ENCODE assay signal across 12 mouse cellular contexts in genomic region chr13:22036986-22037385, GRCm38 (mm10). TPM values are rescaled to one million over a fixed set of nuclear protein-coding genes. Genes with fewer than 3 reads are reported as not detected.
DNase-seq lines count a peak whose midpoint lies in the region; ATAC-seq and TF ChIP-seq lines count a peak whose summit lies in the region.
"Had no signal": no experiment of that assay in that cellular context is flagged by ENCODE, and none has a peak within 500 bp of the region (broad histone marks: within the 10 kb centered on the region; RNA-seq: fewer than 3 reads in every experiment).

No protein-coding gene starts in this region.

- H3K4me1 ChIP-seq in forebrain, embryonic 10.5 days, result peaks cover 56% of the 10 kb centered on the region
- H3K4me1 ChIP-seq in forebrain, postnatal 0 days (ENCODE audit: insufficient read depth), result peaks cover 17% of the 10 kb centered on the region
- peaks cover 49% of the 10 kb centered on the region for H3K4me1 ChIP-seq in midbrain, embryonic 10.5 days
- H3K4me1 ChIP-seq in midbrain, embryonic 16.5 days (ENCODE audit: control insufficient read depth, insufficient read depth, low read length), result peaks cover 29% of the 10 kb centered on the region
- 0 out of 2 replicates have a peak, but pooled peaks cover 2% of the 10 kb centered on the region for H3K4me1 ChIP-seq in intestine, postnatal 0 days (replicated peaks; ENCODE audit: control insufficient read depth, insufficient read depth, low read length)
- peaks cover 26% of the 10 kb centered on the region for H3K4me1 ChIP-seq in neural tube, embryonic 15.5 days

- TF ChIP-seq CTCF in forebrain, postnatal 0 days (IDR thresholded peaks at IDR 0.05; ENCODE audit: low read depth), result no peak
- TF ChIP-seq CTCF in intestine, postnatal 0 days (IDR thresholded peaks at IDR 0.05; ENCODE audit: low read depth), result no peak

- peak; percentile 27 for DNase-seq in forebrain, embryonic 10.5 days (ENCODE audit: extremely low spot score, low spot score)
- DNase-seq in forebrain, postnatal 0 days, result no peak
- DNase-seq in midbrain, embryonic 10.5 days (ENCODE audit: low spot score), result no peak
- no peak for DNase-seq in frontal cortex, postnatal 14 days (ENCODE audit: low spot score in 2 of 2)
- DNase-seq in B cell, adult 2 months, result no peak
- DNase-seq: cerebellum, postnatal 25 days; gastrocnemius, postnatal 25 days; thymus, postnatal 25 days had no signal

- WGBS in forebrain, embryonic 10.5 days, result 63% methylated on average over 3 of the region's 3 CpGs
- WGBS in forebrain, postnatal 0 days, result 63% methylated on average over 3 of the region's 3 CpGs
- 62% methylated on average over 3 of the region's 3 CpGs for WGBS in midbrain, embryonic 10.5 days
- WGBS in midbrain, embryonic 16.5 days, result 65% methylated on average over 3 of the region's 3 CpGs
- 65% methylated on average over 3 of the region's 3 CpGs for WGBS in intestine, postnatal 0 days
- WGBS in neural tube, embryonic 15.5 days, result 68% methylated on average over 3 of the region's 3 CpGs

- no peak for ATAC-seq in forebrain, postnatal 0 days
- ATAC-seq in midbrain, embryonic 16.5 days, result no peak
- ATAC-seq in intestine, postnatal 0 days, result no peak
- ATAC-seq in neural tube, embryonic 15.5 days (ENCODE audit: low FRiP score), result no peak

- H3K27me3 ChIP-seq in forebrain, embryonic 10.5 days (ENCODE audit: poor library complexity, severe bottlenecking), result no peaks in the 10 kb centered on the region
- H3K27me3 ChIP-seq in forebrain, postnatal 0 days (ENCODE audit: insufficient read depth, low read length), result no peaks in the 10 kb centered on the region
- H3K27me3 ChIP-seq in midbrain, embryonic 10.5 days (ENCODE audit: low read depth, poor library complexity, severe bottlenecking), result no peaks in the 10 kb centered on the region
- H3K27me3 ChIP-seq in midbrain, embryonic 16.5 days (ENCODE audit: control insufficient read depth, insufficient read depth, low read depth, low read length), result no peaks in the 10 kb centered on the region
- H3K27me3 ChIP-seq in intestine, postnatal 0 days (replicated peaks; ENCODE audit: control insufficient read depth, insufficient read depth, low read length), result no peaks in the 10 kb centered on the region
- no peaks in the 10 kb centered on the region for H3K27me3 ChIP-seq in neural tube, embryonic 15.5 days (replicated peaks)

- H3K9ac ChIP-seq in forebrain, postnatal 0 days, result no peak overlapping the region
- H3K9ac ChIP-seq in midbrain, embryonic 16.5 days (ENCODE audit: low read depth, low read length), result no peak overlapping the region
- peak overlapping the region; percentile 19; the same call in 1 of the 2 replicates for H3K9ac ChIP-seq in intestine, postnatal 0 days (ENCODE audit: low read depth, low read length)
- H3K9ac ChIP-seq in neural tube, embryonic 15.5 days (replicated peaks), result no peak overlapping the region; the same call in 1 of the 2 replicates

- no peaks in the 10 kb centered on the region for H3K9me3 ChIP-seq in forebrain, embryonic 10.5 days
- no peaks in the 10 kb centered on the region for H3K9me3 ChIP-seq in forebrain, postnatal 0 days (ENCODE audit: low read length)
- no peaks in the 10 kb centered on the region for H3K9me3 ChIP-seq in midbrain, embryonic 10.5 days (replicated peaks)
- no peaks in the 10 kb centered on the region for H3K9me3 ChIP-seq in midbrain, embryonic 16.5 days (replicated peaks; ENCODE audit: control insufficient read depth, low read length, poor library complexity, severe bottlenecking)
- H3K9me3 ChIP-seq in intestine, postnatal 0 days (ENCODE audit: control insufficient read depth), result no peaks in the 10 kb centered on the region
- no peaks in the 10 kb centered on the region for H3K9me3 ChIP-seq in neural tube, embryonic 15.5 days (replicated peaks)

- H3K4me3 ChIP-seq in forebrain, embryonic 10.5 days, result peak overlapping the region; percentile 55
- no peak overlapping the region for H3K4me3 ChIP-seq in forebrain, postnatal 0 days (ENCODE audit: low read depth, low read length)
- peak overlapping the region; percentile 54 for H3K4me3 ChIP-seq in midbrain, embryonic 10.5 days
- no peak overlapping the region for H3K4me3 ChIP-seq in midbrain, embryonic 16.5 days (ENCODE audit: low read depth, low read length)
- no peak overlapping the region for H3K4me3 ChIP-seq in intestine, postnatal 0 days (ENCODE audit: low read depth, low read length)
- 0 out of 2 replicates have a peak overlapping the region, but pooled peaks have one; percentile 40 for H3K4me3 ChIP-seq in neural tube, embryonic 15.5 days (replicated peaks)

- no peaks in the 10 kb centered on the region for H3K36me3 ChIP-seq in forebrain, embryonic 10.5 days (replicated peaks)
- no peaks in the 10 kb centered on the region for H3K36me3 ChIP-seq in forebrain, postnatal 0 days (ENCODE audit: insufficient read depth)
- H3K36me3 ChIP-seq in midbrain, embryonic 10.5 days, result no peaks in the 10 kb centered on the region
- H3K36me3 ChIP-seq in midbrain, embryonic 16.5 days (ENCODE audit: control insufficient read depth, insufficient read depth, low read length), result no peaks in the 10 kb centered on the region
- no peaks in the 10 kb centered on the region for H3K36me3 ChIP-seq in intestine, postnatal 0 days (ENCODE audit: control insufficient read depth, insufficient read depth)
- no peaks in the 10 kb centered on the region for H3K36me3 ChIP-seq in neural tube, embryonic 15.5 days

- no peak overlapping the region for H3K4me2 ChIP-seq in forebrain, postnatal 0 days (ENCODE audit: low read depth)
- H3K4me2 ChIP-seq in midbrain, embryonic 16.5 days (ENCODE audit: low read length), result no peak overlapping the region; the same call in 1 of the 2 replicates
- H3K4me2 ChIP-seq in intestine, postnatal 0 days (replicated peaks; ENCODE audit: low read depth), result peak overlapping the region; percentile 61; the same call in 1 of the 2 replicates
- H3K4me2 ChIP-seq in neural tube, embryonic 15.5 days, result peak overlapping the region; percentile 70

- peak overlapping the region; percentile 96 for H3K27ac ChIP-seq in forebrain, embryonic 10.5 days
- no peak overlapping the region for H3K27ac ChIP-seq in forebrain, postnatal 0 days (ENCODE audit: low read depth, low read length)
- H3K27ac ChIP-seq in midbrain, embryonic 10.5 days (replicated peaks), result peak overlapping the region; percentile 95
- H3K27ac ChIP-seq in midbrain, embryonic 16.5 days (ENCODE audit: low read length), result no peak overlapping the region
- H3K27ac ChIP-seq in intestine, postnatal 0 days (ENCODE audit: low read depth, low read length), result no peak overlapping the region
- no peak overlapping the region for H3K27ac ChIP-seq in neural tube, embryonic 15.5 days (replicated peaks)
- H3K27ac ChIP-seq: left cerebral cortex, adult 2 months had no signal

RNA-seq across cellular contexts. Expression of gene Hist1h2bk, which starts 1.3 kb away (rescaled TPM):
- polyA plus RNA-seq in forebrain, embryonic 10.5 days (2016; fragmentation: Nextera tagmentation; extraction: Ambion mirVana), result 6.4 and 7.7 TPM in 2 replicates
- 233 and 262 TPM in 2 replicates for total RNA-seq in forebrain, postnatal 0 days (2014; rRNA removed)
- polyA plus RNA-seq in forebrain, postnatal 0 days (2015; fragmentation: Nextera tagmentation; extraction: Ambion mirVana), result 0.40 TPM in 1 of 2 replicates, not detected in the other
- polyA plus RNA-seq in midbrain, embryonic 10.5 days (2016; fragmentation: Nextera tagmentation; extraction: Ambion mirVana), result 9.4 and 9.7 TPM in 2 replicates
- 1.3 TPM in 1 of 2 replicates, not detected in the other for polyA plus RNA-seq in midbrain, embryonic 16.5 days (2015; fragmentation: Nextera tagmentation; extraction: Ambion mirVana)
- polyA plus RNA-seq in intestine, postnatal 0 days (2015; fragmentation: Nextera tagmentation; extraction: Ambion mirVana), result 0.90 and 1.8 TPM in 2 replicates
- polyA plus RNA-seq in neural tube, embryonic 15.5 days (2015; fragmentation: Nextera tagmentation; extraction: Ambion mirVana), result 0.97 and 2.2 TPM in 2 replicates

RNA-seq across cellular contexts. Expression of gene Hist1h2ah, which starts 1.6 kb away (rescaled TPM):
- polyA plus RNA-seq in forebrain, embryonic 10.5 days (2016; fragmentation: Nextera tagmentation; extraction: Ambion mirVana), result 12.1 and 14.3 TPM in 2 replicates
- 9.2 and 47.2 TPM in 2 replicates for total RNA-seq in forebrain, postnatal 0 days (2014; rRNA removed)
- polyA plus RNA-seq in forebrain, postnatal 0 days (2015; fragmentation: Nextera tagmentation; extraction: Ambion mirVana), result 1.6 and 1.9 TPM in 2 replicates
- 10.6 and 11.4 TPM in 2 replicates for polyA plus RNA-seq in midbrain, embryonic 10.5 days (2016; fragmentation: Nextera tagmentation; extraction: Ambion mirVana)
- polyA plus RNA-seq in midbrain, embryonic 16.5 days (2015; fragmentation: Nextera tagmentation; extraction: Ambion mirVana), result not detected in 2 replicates
- 3.4 and 5.3 TPM in 2 replicates for polyA plus RNA-seq in intestine, postnatal 0 days (2015; fragmentation: Nextera tagmentation; extraction: Ambion mirVana)
- polyA plus RNA-seq in neural tube, embryonic 15.5 days (2015; fragmentation: Nextera tagmentation; extraction: Ambion mirVana), result 4.5 TPM in 1 of 2 replicates, not detected in the other

RNA-seq across cellular contexts. Expression of gene Hist1h4i, which starts 4.2 kb away (rescaled TPM):
- polyA plus RNA-seq in forebrain, embryonic 10.5 days (2016; fragmentation: Nextera tagmentation; extraction: Ambion mirVana), result 53.1 and 58.6 TPM in 2 replicates
- total RNA-seq in forebrain, postnatal 0 days (2014; rRNA removed), result 26.4 and 44.9 TPM in 2 replicates
- 4.2 and 5.8 TPM in 2 replicates for polyA plus RNA-seq in forebrain, postnatal 0 days (2015; fragmentation: Nextera tagmentation; extraction: Ambion mirVana)
- 51.3 and 52.5 TPM in 2 replicates for polyA plus RNA-seq in midbrain, embryonic 10.5 days (2016; fragmentation: Nextera tagmentation; extraction: Ambion mirVana)
- 4.0 and 4.9 TPM in 2 replicates for polyA plus RNA-seq in midbrain, embryonic 16.5 days (2015; fragmentation: Nextera tagmentation; extraction: Ambion mirVana)
- polyA plus RNA-seq in intestine, postnatal 0 days (2015; fragmentation: Nextera tagmentation; extraction: Ambion mirVana), result 9.4 and 9.9 TPM in 2 replicates
- polyA plus RNA-seq in neural tube, embryonic 15.5 days (2015; fragmentation: Nextera tagmentation; extraction: Ambion mirVana), result 4.8 and 8.5 TPM in 2 replicates

RNA-seq across cellular contexts. Expression of gene Hist1h2ag, which starts 5.8 kb away (rescaled TPM):
- 54.9 and 55.0 TPM in 2 replicates for polyA plus RNA-seq in forebrain, embryonic 10.5 days (2016; fragmentation: Nextera tagmentation; extraction: Ambion mirVana)
- 193 and 206 TPM in 2 replicates for total RNA-seq in forebrain, postnatal 0 days (2014; rRNA removed)
- 4.8 and 8.3 TPM in 2 replicates for polyA plus RNA-seq in forebrain, postnatal 0 days (2015; fragmentation: Nextera tagmentation; extraction: Ambion mirVana)
- 64.8 and 64.9 TPM in 2 replicates for polyA plus RNA-seq in midbrain, embryonic 10.5 days (2016; fragmentation: Nextera tagmentation; extraction: Ambion mirVana)
- polyA plus RNA-seq in midbrain, embryonic 16.5 days (2015; fragmentation: Nextera tagmentation; extraction: Ambion mirVana), result 1.8 and 8.3 TPM in 2 replicates
- polyA plus RNA-seq in intestine, postnatal 0 days (2015; fragmentation: Nextera tagmentation; extraction: Ambion mirVana), result 12.9 and 16.0 TPM in 2 replicates
- 3.0 and 13.9 TPM in 2 replicates for polyA plus RNA-seq in neural tube, embryonic 15.5 days (2015; fragmentation: Nextera tagmentation; extraction: Ambion mirVana)

RNA-seq across cellular contexts. Expression of gene Hist1h2bj, which starts 6.0 kb away (rescaled TPM):
- polyA plus RNA-seq in forebrain, embryonic 10.5 days (2016; fragmentation: Nextera tagmentation; extraction: Ambion mirVana), result 11.7 and 14.9 TPM in 2 replicates
- 246 and 305 TPM in 2 replicates for total RNA-seq in forebrain, postnatal 0 days (2014; rRNA removed)
- polyA plus RNA-seq in forebrain, postnatal 0 days (2015; fragmentation: Nextera tagmentation; extraction: Ambion mirVana), result 1.6 and 3.7 TPM in 2 replicates
- polyA plus RNA-seq in midbrain, embryonic 10.5 days (2016; fragmentation: Nextera tagmentation; extraction: Ambion mirVana), result 14.7 and 16.2 TPM in 2 replicates
- 1.5 and 2.3 TPM in 2 replicates for polyA plus RNA-seq in midbrain, embryonic 16.5 days (2015; fragmentation: Nextera tagmentation; extraction: Ambion mirVana)
- polyA plus RNA-seq in intestine, postnatal 0 days (2015; fragmentation: Nextera tagmentation; extraction: Ambion mirVana), result 2.3 and 4.1 TPM in 2 replicates
- 2.0 and 7.2 TPM in 2 replicates for polyA plus RNA-seq in neural tube, embryonic 15.5 days (2015; fragmentation: Nextera tagmentation; extraction: Ambion mirVana)

Comparison
In these comparisons a context has a peak if more than half of its experiments do, and no peak if none do; other contexts are left out.
1. H3K27ac ChIP-seq: peak in forebrain, embryonic 10.5 days (single experiment) and midbrain, embryonic 10.5 days (single experiment); none in forebrain, postnatal 0 days (single experiment), midbrain, embryonic 16.5 days (single experiment), intestine, postnatal 0 days (single experiment) and neural tube, embryonic 15.5 days (single experiment).
2. H3K4me3 ChIP-seq: peak in forebrain, embryonic 10.5 days (single experiment), midbrain, embryonic 10.5 days (single experiment) and neural tube, embryonic 15.5 days (single experiment); none in forebrain, postnatal 0 days (single experiment), midbrain, embryonic 16.5 days (single experiment) and intestine, postnatal 0 days (single experiment).
3. H3K4me2 ChIP-seq: peak in intestine, postnatal 0 days (single experiment) and neural tube, embryonic 15.5 days (single experiment); none in forebrain, postnatal 0 days (single experiment) and midbrain, embryonic 16.5 days (single experiment).